Mouse (Mus musculus) forebrain, embryonic 10.5 days (tissue): ENCODE data around the gene Adh1. TPM values are rescaled to one million over a fixed set of nuclear protein-coding genes. Genes with fewer than 3 reads are reported as not detected.

Source experiments
- DNase-seq: peaks from one replicate; pipeline ENCODE4 v3.0.0-alpha.2; 2017; ENCODE audit warnings: low spot score; ENCODE audit errors: extremely low spot score
- H3K27ac ChIP-seq: fragments of 300-500 bp; sonication (generic); 2 replicates; pipeline ENCODE4 v1.5.1; 2016; ENCODE audit warnings: mild to moderate bottlenecking
- H3K27me3 ChIP-seq: fragments of 300-500 bp; sonication (generic); 2 replicates; pipeline ENCODE4 v1.6.1; 2016; ENCODE audit warnings: mild to moderate bottlenecking; ENCODE audit not compliant: poor library complexity, severe bottlenecking
- H3K36me3 ChIP-seq: fragments of 300-500 bp; sonication (generic); replicated peaks from 2 replicates; pipeline ENCODE4 v1.6.1; 2016; ENCODE audit warnings: mild to moderate bottlenecking, moderate library complexity
- H3K4me1 ChIP-seq: fragments of 300-500 bp; sonication (generic); 2 replicates; pipeline ENCODE4 v1.6.1; 2016
- H3K4me3 ChIP-seq: fragments of 300-500 bp; sonication (generic); 2 replicates; pipeline ENCODE4 v1.5.1; 2016; ENCODE audit warnings: mild to moderate bottlenecking, moderate library complexity
- H3K9me3 ChIP-seq: fragments of 300-500 bp; sonication (generic); 2 replicates; pipeline ENCODE4 v1.6.1; 2016; ENCODE audit warnings: mild to moderate bottlenecking, moderate library complexity
- WGBS: fragments of 180-500 bp; shearing (Covaris S2); methylation state at CpG from one replicate; pipeline ENCODE4 v1.1.7; 2016; 5-methylcytosine and 5-hydroxymethylcytosine counted together
- polyA plus RNA-seq: library from polyadenylated mRNA; unstranded; fragments of >200 nt; fragmentation: Nextera tagmentation; extraction: Ambion mirVana; gene quantifications from 2 replicates; pipeline ENCODE4 v1.2.1, GENCODE M21; 2016

Gene Adh1
- polyA plus RNA-seq, 1 experiment from 2014 or later, result 0.17 TPM

DNA sequence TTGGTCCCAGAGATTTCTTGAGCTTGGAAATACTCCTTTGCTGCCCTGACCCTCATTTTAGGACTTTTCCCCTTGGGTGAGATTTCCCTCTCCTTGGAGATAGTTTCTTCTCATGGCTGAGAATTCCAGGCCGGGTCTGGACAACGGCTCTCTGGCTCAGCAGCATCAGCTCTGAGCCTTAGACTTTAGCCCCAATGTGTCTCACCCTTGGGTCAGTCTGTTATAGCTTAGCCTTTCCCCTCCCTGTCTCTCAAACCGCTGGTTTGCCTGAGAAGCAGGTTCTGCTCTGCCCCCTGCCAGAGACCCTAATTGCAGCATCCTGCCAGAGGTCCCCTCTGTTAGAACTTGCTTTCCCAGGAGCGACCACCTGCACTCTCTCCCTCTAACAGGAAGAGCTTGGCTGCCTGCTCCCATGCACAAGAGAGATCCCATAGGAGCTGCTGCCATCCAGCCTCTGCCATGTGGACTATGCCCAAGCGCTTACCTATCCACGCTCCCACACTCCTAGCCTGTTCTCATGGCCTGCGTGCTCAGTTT, 16.4 kb upstream of the Adh1 start:
- Histone ChIP-seq H3K27me3 (no peaks in the 10 kb centered on the region), H3K27ac (no peak overlapping the region), H3K4me1 (no peaks in the 10 kb centered on the region), H3K36me3 (no peaks in the 10 kb centered on the region), H3K4me3 (no peak overlapping the region), H3K9me3 (no peaks in the 10 kb centered on the region)
- 82% methylated on average over 7 of the region's 7 CpGs for WGBS
- DNase-seq, result no peak

DNA sequence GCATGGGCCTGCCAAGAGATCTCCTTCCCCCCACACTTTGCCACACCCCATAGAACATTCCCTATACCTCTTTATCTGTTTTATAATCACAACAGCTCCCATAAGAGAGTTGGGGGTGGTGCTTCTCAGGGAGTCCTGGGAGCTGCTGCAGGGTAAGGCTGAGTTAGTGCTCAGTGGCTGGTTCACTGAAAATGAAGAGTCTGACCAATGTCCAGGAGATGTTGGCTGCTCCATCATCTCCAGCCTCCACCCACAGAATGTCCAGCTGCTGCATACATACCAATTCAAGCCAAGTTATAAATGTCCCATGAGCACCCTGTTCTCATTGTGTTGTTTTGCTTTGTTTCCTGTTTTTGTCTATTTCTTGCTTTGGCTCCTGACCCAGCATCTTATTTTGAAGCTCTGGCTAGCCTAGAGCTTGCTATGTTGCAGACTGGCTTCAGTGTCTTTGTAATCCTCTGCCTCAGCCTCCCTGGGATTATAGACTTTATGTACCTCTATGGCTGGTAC, 14.2 kb upstream of the Adh1 start:
- H3K4me3 ChIP-seq, result no peak overlapping the region
- H3K27ac ChIP-seq, result no peak overlapping the region
- no peak for DNase-seq
- H3K9me3 ChIP-seq, result no peaks in the 10 kb centered on the region
- H3K36me3 ChIP-seq, result no peaks in the 10 kb centered on the region
- H3K27me3 ChIP-seq, result no peaks in the 10 kb centered on the region
- no peaks in the 10 kb centered on the region for H3K4me1 ChIP-seq

GRCm38 (mm10) chr3:138247241-138247640, 13.6 kb upstream of the Adh1 start:
- 89% methylated on average over 4 of the region's 4 CpGs for WGBS
- DNase-seq, result no peak
- Histone ChIP-seq H3K27ac (no peak overlapping the region), H3K36me3 (no peaks in the 10 kb centered on the region), H3K27me3 (no peaks in the 10 kb centered on the region), H3K4me1 (no peaks in the 10 kb centered on the region), H3K4me3 (no peak overlapping the region), H3K9me3 (no peaks in the 10 kb centered on the region)

GRCm38 (mm10) chr3:138248011-138248410, 12.8 kb upstream of the Adh1 start:
- 89% methylated on average over 7 of the region's 7 CpGs for whole genome bisulfite sequencing
- no peaks in the 10 kb centered on the region for H3K27me3 ChIP-seq
- H3K27ac ChIP-seq, result no peak overlapping the region
- no peak for DNase-seq
- no peaks in the 10 kb centered on the region for H3K36me3 ChIP-seq
- H3K4me3 ChIP-seq, result no peak overlapping the region
- no peaks in the 10 kb centered on the region for H3K9me3 ChIP-seq
- H3K4me1 ChIP-seq, result no peaks in the 10 kb centered on the region

DNA sequence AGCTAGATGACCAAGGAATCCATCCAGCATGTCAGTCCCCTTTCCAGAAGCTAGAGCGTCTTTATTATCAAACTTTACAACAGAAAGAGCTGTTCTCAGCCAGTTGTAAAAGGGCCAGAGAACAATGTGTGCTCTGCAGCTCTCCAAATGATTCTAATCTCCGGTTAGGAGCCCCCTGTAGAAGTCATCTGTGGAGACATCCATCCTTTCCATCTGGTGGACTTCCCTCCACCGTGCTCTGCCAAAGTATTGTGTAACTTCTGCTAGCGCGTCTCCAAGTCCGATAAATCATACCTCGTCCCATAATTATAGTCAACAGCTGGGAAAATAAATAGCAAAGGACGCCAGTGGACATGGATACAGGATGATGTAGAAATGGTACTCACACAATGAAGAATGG, 12.0 kb upstream of the Adh1 start:
- 93% methylated on average over 8 of the region's 8 CpGs for WGBS
- H3K9me3 ChIP-seq, result no peaks in the 10 kb centered on the region

DNA sequence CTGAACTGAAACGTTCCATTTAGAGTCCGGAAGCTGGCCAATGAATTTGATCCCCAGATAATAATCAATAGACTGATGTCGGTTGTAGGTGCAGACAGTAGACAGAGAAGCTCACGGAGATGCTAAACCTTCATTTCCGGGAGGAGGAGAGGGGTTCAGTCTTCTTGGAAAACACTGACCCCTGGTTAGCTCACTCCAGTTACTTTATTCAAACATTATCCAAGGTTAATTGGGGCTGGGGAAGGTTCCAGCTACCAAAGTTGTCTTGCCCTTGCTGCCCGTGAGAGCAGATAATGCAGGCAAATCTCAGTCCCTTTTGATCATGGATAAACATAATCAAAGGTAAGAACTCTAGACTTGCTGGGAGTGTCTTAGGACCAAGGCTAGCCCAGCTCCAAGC, 9.6 kb upstream of the Adh1 start:
- H3K27me3 ChIP-seq, result no peaks in the 10 kb centered on the region
- no peak overlapping the region for H3K27ac ChIP-seq
- H3K4me3 ChIP-seq, result no peak overlapping the region
- 91% methylated on average over 6 of the region's 6 CpGs for WGBS
- peaks cover 10% of the 10 kb centered on the region for H3K4me1 ChIP-seq
- no peak for DNase-seq
- H3K36me3 ChIP-seq, result no peaks in the 10 kb centered on the region
- no peaks in the 10 kb centered on the region for H3K9me3 ChIP-seq

More for the DNA sequence above, 12.0 kb upstream of the Adh1 start:
- Histone ChIP-seq H3K27me3 (no peaks in the 10 kb centered on the region), H3K36me3 (no peaks in the 10 kb centered on the region), H3K27ac (no peak overlapping the region), H3K4me3 (no peak overlapping the region), H3K4me1 (no peaks in the 10 kb centered on the region)
- no peak for DNase-seq

GRCm38 (mm10) chr3:138254205-138254604, 6.6 kb upstream of the Adh1 start:
- H3K4me1 ChIP-seq, result peaks cover 10% of the 10 kb centered on the region
- H3K36me3 ChIP-seq, result no peaks in the 10 kb centered on the region
- H3K4me3 ChIP-seq, result no peak overlapping the region
- 53% methylated on average over 5 of the region's 5 CpGs for WGBS
- no peak for DNase-seq
- H3K9me3 ChIP-seq, result no peaks in the 10 kb centered on the region
- H3K27me3 ChIP-seq, result no peaks in the 10 kb centered on the region
- H3K27ac ChIP-seq, result no peak overlapping the region

GRCm38 (mm10) chr3:138255366-138255765, 5.4 kb upstream of the Adh1 start:
- no peaks in the 10 kb centered on the region for H3K36me3 ChIP-seq
- 85% methylated on average over 3 of the region's 3 CpGs for WGBS
- DNase-seq, result no peak
- no peaks in the 10 kb centered on the region for H3K9me3 ChIP-seq
- peaks cover 10% of the 10 kb centered on the region for H3K4me1 ChIP-seq
- no peak overlapping the region for H3K27ac ChIP-seq
- no peaks in the 10 kb centered on the region for H3K27me3 ChIP-seq
- H3K4me3 ChIP-seq, result no peak overlapping the region

GRCm38 (mm10) chr3:138255780-138256550, 4.8 kb upstream of the Adh1 start:
- Histone ChIP-seq H3K27ac (no peak overlapping the region), H3K4me1 (peaks cover 10% of the 10 kb centered on the region), H3K9me3 (no peaks in the 10 kb centered on the region), H3K27me3 (no peaks in the 10 kb centered on the region), H3K4me3 (no peak overlapping the region), H3K36me3 (no peaks in the 10 kb centered on the region)
- no peak for DNase-seq
- 86% methylated on average over 9 of the region's 9 CpGs for WGBS

DNA sequence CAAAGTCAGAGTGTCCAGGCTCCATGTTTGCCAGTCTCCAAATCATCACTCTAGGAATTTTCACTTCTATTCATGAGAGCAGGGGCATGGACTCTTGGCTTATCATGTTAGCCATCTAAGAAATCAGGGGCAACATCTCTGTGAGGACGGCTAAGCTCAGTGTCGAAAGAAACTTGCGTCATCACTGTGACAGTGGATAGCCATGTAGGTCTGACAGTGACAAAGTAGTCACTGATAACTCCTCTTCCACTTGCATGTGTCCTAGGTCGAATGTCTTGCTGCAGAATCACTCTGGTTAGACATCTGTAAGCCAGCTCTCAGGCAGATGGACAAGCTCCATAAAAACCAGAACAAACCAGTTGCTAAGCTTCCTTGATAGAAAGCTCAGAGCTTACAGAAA, 1.8 kb downstream of the Adh1 start:
- H3K9me3 ChIP-seq, result no peaks in the 10 kb centered on the region
- no peak overlapping the region for H3K27ac ChIP-seq
- no peaks in the 10 kb centered on the region for H3K27me3 ChIP-seq
- no peak overlapping the region for H3K4me3 ChIP-seq
- H3K36me3 ChIP-seq, result no peaks in the 10 kb centered on the region
- no peaks in the 10 kb centered on the region for H3K4me1 ChIP-seq
- WGBS, result 87% methylated on average over 4 of the region's 4 CpGs
- no peak for DNase-seq

DNA sequence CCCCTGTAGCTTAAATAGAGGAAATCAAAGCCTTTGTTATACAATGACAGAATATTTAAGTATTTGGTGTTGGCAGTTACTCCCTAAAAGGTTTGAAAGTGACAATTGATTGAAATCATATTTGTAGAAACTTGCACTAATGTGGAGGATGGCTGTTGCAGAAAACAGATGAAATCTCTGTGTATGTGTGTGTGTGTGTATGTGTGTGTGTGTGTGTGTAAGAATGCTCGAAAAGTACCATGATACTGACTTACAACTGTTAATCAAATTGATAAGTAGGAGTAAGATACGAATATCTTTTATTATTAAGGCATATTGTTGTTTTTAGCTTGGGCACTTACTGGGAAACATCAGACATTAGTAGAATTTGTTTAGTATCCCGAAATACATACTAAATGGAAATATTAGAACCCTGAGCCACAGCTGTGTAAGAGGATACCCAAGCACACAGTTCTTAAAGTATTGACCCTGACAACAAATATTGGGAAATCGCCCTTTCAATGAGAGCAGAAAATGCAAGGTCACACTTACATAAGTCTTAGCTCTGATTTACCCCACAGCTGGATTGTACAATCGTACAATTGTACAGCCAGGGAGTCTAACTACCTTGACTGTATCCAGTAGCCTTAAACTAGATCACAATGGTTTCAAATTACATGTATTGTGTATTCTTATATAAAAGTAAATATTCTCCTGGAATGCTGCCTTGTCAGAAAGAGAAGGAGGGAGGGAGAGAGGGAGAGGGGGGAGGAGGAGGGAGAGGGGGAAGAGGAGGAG, 2.6 kb downstream of the Adh1 start:
- WGBS, result 87% methylated on average over 5 of the region's 5 CpGs
- DNase-seq, result no peak
- Histone ChIP-seq H3K4me3 (no peak overlapping the region), H3K27ac (no peak overlapping the region), H3K36me3 (no peaks in the 10 kb centered on the region), H3K4me1 (no peaks in the 10 kb centered on the region), H3K27me3 (no peaks in the 10 kb centered on the region), H3K9me3 (no peaks in the 10 kb centered on the region)

DNA sequence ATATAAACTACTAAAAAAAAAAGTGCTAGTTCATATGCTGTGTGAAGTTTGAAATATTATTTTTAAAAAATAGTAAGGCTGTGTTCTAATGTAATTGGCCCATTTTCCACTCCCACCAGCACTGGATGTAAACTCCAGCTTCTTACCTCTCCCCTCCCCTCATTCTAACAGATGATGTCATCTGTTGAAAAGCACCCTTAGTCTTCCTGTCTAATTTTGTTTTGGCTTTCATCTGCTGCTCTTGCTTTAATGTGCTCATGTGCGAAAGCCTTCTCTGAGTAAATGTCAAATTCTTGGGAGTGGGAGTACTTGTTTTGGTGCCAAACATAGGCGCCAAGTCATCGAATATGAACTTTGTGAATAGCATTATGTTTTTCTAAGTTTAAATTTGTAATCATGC, 3.9 kb downstream of the Adh1 start:
- no peaks in the 10 kb centered on the region for H3K36me3 ChIP-seq
- no peak overlapping the region for H3K27ac ChIP-seq
- H3K4me1 ChIP-seq, result no peaks in the 10 kb centered on the region
- DNase-seq, result no peak
- 88% methylated on average over 3 of the region's 3 CpGs for WGBS
- no peaks in the 10 kb centered on the region for H3K27me3 ChIP-seq
- no peak overlapping the region for H3K4me3 ChIP-seq
- H3K9me3 ChIP-seq, result no peaks in the 10 kb centered on the region

DNA sequence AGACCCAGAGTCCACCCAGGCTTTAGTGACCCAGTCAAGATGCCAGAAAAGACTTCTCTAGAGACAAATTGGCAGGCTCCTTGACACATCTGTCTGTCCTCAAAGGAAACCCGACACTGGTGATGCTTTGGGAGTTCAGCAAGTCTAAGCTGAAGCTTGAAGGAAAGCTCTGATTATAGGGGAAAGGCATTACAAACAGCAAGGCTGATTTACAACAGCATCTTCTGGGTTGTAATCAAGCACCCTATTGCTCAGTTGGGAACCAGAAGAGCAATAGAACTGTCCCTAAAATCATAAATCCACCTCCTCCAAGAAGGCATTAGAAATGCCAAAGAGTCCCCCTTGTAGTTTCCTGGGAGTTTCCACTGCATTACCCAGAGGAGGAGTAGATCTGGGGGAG, 9.7 kb downstream of the Adh1 start:
- DNase-seq, result no peak
- H3K4me1 ChIP-seq, result no peaks in the 10 kb centered on the region
- no peak overlapping the region for H3K4me3 ChIP-seq
- H3K9me3 ChIP-seq, result no peaks in the 10 kb centered on the region
- no peaks in the 10 kb centered on the region for H3K27me3 ChIP-seq
- H3K36me3 ChIP-seq, result no peaks in the 10 kb centered on the region
- 32% methylated on average over 1 of the region's 1 CpGs for WGBS
- H3K27ac ChIP-seq, result no peak overlapping the region
